Mouse (Mus musculus): ENCODE measurements around the gene Lmf2. TPM values are rescaled to one million over a fixed set of nuclear protein-coding genes. Genes with fewer than 3 reads are reported as not detected.

The Lmf2 gene
- polyA plus RNA-seq (2021): 65.9 TPM

- in situ Hi-C loops (cut with MboI; ENCODE audit: low pct_unique_long_range_greater_than_20kb): no loop called here
- ChIA-PET CTCF (interaction anchor here (1.0 to 1.1 kb wide), 2 partner anchors 17 to 18 kb away, joined by 3 to 6 read pairs; partner anchors contain the start of gene Sco2), POLR2A (interaction anchor here (0.6 to 2.4 kb wide), 5 partner anchors 9 to 488 kb away, joined by 3 to 9 read pairs (median 5); partner anchors contain the start of gene Sco2)
- ATAC-seq (peak; percentile 61), DNase-seq (ENCODE audit: low read depth, low spot score) (peak; percentile 63)
- H3K27me3 ChIP-seq: no peaks in the 10 kb centered on the region
- no peak for TF ChIP-seq CTCF (IDR thresholded peaks at IDR 0.05)
Observed at GRCm38 (mm10) chr15:89355241-89356187, at the start of gene Lmf2, which contains the start of gene Ncaph2. TSS of gene Lmf2 (minus strand) at chr15:89355659. TSS of gene Ncaph2 (plus strand) at chr15:89355719.

- CTCF ChIA-PET: no interaction called here
Observed at GRCm38 (mm10) chr15:89404831-89405623, 49.6 kb upstream of the Lmf2 start.

GRCm38 (mm10) chr15:89402471-89402870 is 47.0 kb upstream of the Lmf2 start:
- TF ChIP-seq CTCF (IDR thresholded peaks at IDR 0.05): no peak
- in situ Hi-C loops (cut with MboI; ENCODE audit: low pct_unique_long_range_greater_than_20kb): no loop called here
- H3K27me3 ChIP-seq: peaks cover 25% of the 10 kb centered on the region
- ChIA-PET CTCF (no interaction called here), POLR2A (no interaction called here)
- ATAC-seq: no peak
- DNase-seq (ENCODE audit: low read depth, low spot score): no peak

More at GRCm38 (mm10) chr15:89404831-89405623, 49.6 kb upstream of the Lmf2 start:
- DNase-seq (ENCODE audit: low read depth, low spot score) (no peak), ATAC-seq (no peak)
- in situ Hi-C loops (cut with MboI; ENCODE audit: low pct_unique_long_range_greater_than_20kb): no loop called here
- no peak for TF ChIP-seq CTCF (IDR thresholded peaks at IDR 0.05)
- H3K27me3 ChIP-seq: peaks cover 20% of the 10 kb centered on the region
- POLR2A ChIA-PET: no interaction called here

GRCm38 (mm10) chr15:89399716-89400115 is 44.3 kb upstream of the Lmf2 start:
- in situ Hi-C loops (cut with MboI; ENCODE audit: low pct_unique_long_range_greater_than_20kb): no loop called here

GRCm38 (mm10) chr15:89398146-89398545 is 42.7 kb upstream of the Lmf2 start:
- POLR2A ChIA-PET: no interaction called here
- H3K27me3 ChIP-seq: peaks cover 43% of the 10 kb centered on the region
- no peak for TF ChIP-seq CTCF (IDR thresholded peaks at IDR 0.05)
- in situ Hi-C loops (cut with MboI; ENCODE audit: low pct_unique_long_range_greater_than_20kb): no loop called here
- CTCF ChIA-PET: interaction anchor here (1.8 kb wide), 1 partner anchor 16 kb away, joined by 6 read pairs; no protein-coding TSS in a partner anchor
- no peak for DNase-seq (ENCODE audit: low read depth, low spot score)
- ATAC-seq: no peak

More at GRCm38 (mm10) chr15:89399716-89400115, 44.3 kb upstream of the Lmf2 start:
- H3K27me3 ChIP-seq: peaks cover 40% of the 10 kb centered on the region
- TF ChIP-seq CTCF (IDR thresholded peaks at IDR 0.05): no peak
- no peak for ATAC-seq
- ChIA-PET POLR2A (interaction anchor here (1.0 kb wide), 1 partner anchor 9 kb away, joined by 3 read pairs; no protein-coding TSS in a partner anchor), CTCF (interaction anchor here (1.2 kb wide), 1 partner anchor 20 kb away, joined by 3 read pairs; no protein-coding TSS in a partner anchor)
- no peak for DNase-seq (ENCODE audit: low read depth, low spot score)

- TF ChIP-seq CTCF (IDR thresholded peaks at IDR 0.05): no peak
- ChIA-PET CTCF (interaction anchor here (1.8 kb wide), 1 partner anchor 17 kb away, joined by 6 read pairs; no protein-coding TSS in a partner anchor), POLR2A (no interaction called here)
- ATAC-seq (no peak), DNase-seq (ENCODE audit: low read depth, low spot score) (no peak)
- H3K27me3 ChIP-seq: peaks cover 43% of the 10 kb centered on the region
- in situ Hi-C loops (cut with MboI; ENCODE audit: low pct_unique_long_range_greater_than_20kb): no loop called here
Observed at GRCm38 (mm10) chr15:89396883-89397282, 41.4 kb upstream of the Lmf2 start.

- H3K27me3 ChIP-seq: peaks cover 52% of the 10 kb centered on the region
- DNase-seq (ENCODE audit: low read depth, low spot score) (no peak), ATAC-seq (no peak)
- CTCF ChIA-PET: interaction anchor here (1.0 kb wide), 2 partner anchors 40 to 61 kb away, joined by 3 read pairs; partner anchors contain the start of genes C730034F03Rik, Chkb and Gm44502
- TF ChIP-seq CTCF (IDR thresholded peaks at IDR 0.05): no peak
- POLR2A ChIA-PET: no interaction called here
- in situ Hi-C loops (cut with MboI; ENCODE audit: low pct_unique_long_range_greater_than_20kb): no loop called here
Observed at GRCm38 (mm10) chr15:89390081-89390480, 34.6 kb upstream of the Lmf2 start.

- POLR2A ChIA-PET: no interaction called here
- no peak for ATAC-seq
- CTCF ChIA-PET: no interaction called here
- TF ChIP-seq CTCF (IDR thresholded peaks at IDR 0.05): no peak
- DNase-seq (ENCODE audit: low read depth, low spot score): no peak
- peaks cover 56% of the 10 kb centered on the region for H3K27me3 ChIP-seq
- in situ Hi-C loops (cut with MboI; ENCODE audit: low pct_unique_long_range_greater_than_20kb): no loop called here
Observed at GRCm38 (mm10) chr15:89387127-89387526, 31.7 kb upstream of the Lmf2 start.

GRCm38 (mm10) chr15:89384617-89385016 is 29.2 kb upstream of the Lmf2 start, which contains the start of gene Klhdc7b:
TSS of gene Klhdc7b (plus strand) at chr15:89384917.
- no peak for DNase-seq (ENCODE audit: low read depth, low spot score)
- no peak for ATAC-seq
- in situ Hi-C loops (cut with MboI; ENCODE audit: low pct_unique_long_range_greater_than_20kb): no loop called here
- ChIA-PET POLR2A (no interaction called here), CTCF (no interaction called here)
- peaks cover 60% of the 10 kb centered on the region for H3K27me3 ChIP-seq
- no peak for TF ChIP-seq CTCF (IDR thresholded peaks at IDR 0.05)

- no peak for TF ChIP-seq CTCF (IDR thresholded peaks at IDR 0.05)
- in situ Hi-C loops (cut with MboI; ENCODE audit: low pct_unique_long_range_greater_than_20kb): loop anchor here (10.0 kb wide), 1 partner anchor 555 kb away; no protein-coding TSS in a partner anchor
- ChIA-PET CTCF (no interaction called here), POLR2A (interaction anchor here (0.6 kb wide), 1 partner anchor 22 kb away, joined by 3 read pairs; no protein-coding TSS in a partner anchor)
- ATAC-seq (no peak), DNase-seq (ENCODE audit: low read depth, low spot score) (no peak)
- H3K27me3 ChIP-seq: peaks cover 38% of the 10 kb centered on the region
Observed at GRCm38 (mm10) chr15:89379429-89379828, 24.0 kb upstream of the Lmf2 start.
